Mouse (Mus musculus): ENCODE measurements around the gene Osbpl10. TPM values are rescaled to one million over a fixed set of nuclear protein-coding genes. Genes with fewer than 3 reads are reported as not detected.

Gene Osbpl10
- total RNA-seq, 1 experiment from 2014 or later: 7.7 TPM

- DNase-seq: no peak
These were observed 300.3 kb downstream of the Osbpl10 start for GRCm38 (mm10) chr9:115278641-115279040.

Other genes starting within 250 kb of the Osbpl10 start
- 71.8 and 80.4 TPM in 2 replicates for gene Cmtm6, start 247.5 kb upstream of the Osbpl10 start, total RNA-seq (2021)
- 31.6 and 39.7 TPM in 2 replicates for gene Cmtm7, start 196.7 kb upstream of the Osbpl10 start, total RNA-seq (2021)
- 5.9 and 6.1 TPM in 2 replicates for gene Cmtm8, start 134.4 kb upstream of the Osbpl10 start, total RNA-seq (2021)
- gene Gpd1l, start 44.6 kb upstream of the Osbpl10 start, total RNA-seq (2021): 43.4 and 61.7 TPM in 2 replicates
- gene Rps27rt, start 4.2 kb downstream of the Osbpl10 start, total RNA-seq (2021): 41.2 and 182 TPM in 2 replicates

Data from adrenal gland, postnatal 25 days (tissue).